Mouse (Mus musculus) stomach, embryonic 16.5 days (tissue): Measurements from ENCODE around the gene Satb1. TPM values are rescaled to one million over a fixed set of nuclear protein-coding genes. Genes with fewer than 3 reads are reported as not detected.
A peak's percentile ranks its signal among the peaks of the same experiment; 100 is the strongest.

Source experiments
- ATAC-seq: fragments of 200-750 bp; cut with Nextera tagmentation; 2 replicates; pipeline ENCODE4 v1.8.0; 2017; ENCODE audit warnings: moderate number of reproducible peaks, moderate TSS enrichment; ENCODE audit not compliant: insufficient read depth, low FRiP score
- H3K27ac ChIP-seq: fragments of 300-500 bp; sonication (generic); 2 replicates; pipeline ENCODE4 v1.5.1; 2014; ENCODE audit warnings: low read length
- H3K27me3 ChIP-seq: fragments of 300-500 bp; sonication (generic); 2 replicates; pipeline ENCODE4 v1.6.1; 2014; ENCODE audit warnings: low read length, control low read depth, mixed read lengths; ENCODE audit not compliant: control insufficient read depth, insufficient read depth
- H3K36me3 ChIP-seq: fragments of 300-500 bp; sonication (generic); 2 replicates; pipeline ENCODE4 v1.6.1; 2014; ENCODE audit warnings: low read length; ENCODE audit not compliant: control insufficient read depth, insufficient read depth
- H3K4me1 ChIP-seq: fragments of 300-500 bp; sonication (generic); 2 replicates; pipeline ENCODE4 v1.6.1; 2014; ENCODE audit warnings: low read length, control low read depth, mixed read lengths; ENCODE audit not compliant: control insufficient read depth, insufficient read depth
- H3K4me2 ChIP-seq: fragments of 300-500 bp; sonication (generic); 2 replicates; pipeline ENCODE4 v1.6.1; 2014; ENCODE audit warnings: low read depth, low read length, mixed read lengths
- H3K4me3 ChIP-seq: fragments of 300-500 bp; sonication (generic); replicated peaks from 2 replicates; pipeline ENCODE4 v1.5.1; 2014; ENCODE audit warnings: mild to moderate bottlenecking, low read length
- H3K9ac ChIP-seq: fragments of 300-500 bp; sonication (generic); 2 replicates; pipeline ENCODE4 v1.6.1; 2014; ENCODE audit warnings: low read length
- H3K9me3 ChIP-seq: fragments of 300-500 bp; sonication (generic); replicated peaks from 2 replicates; pipeline ENCODE4 v1.6.1; 2016; ENCODE audit warnings: low read length, control low read depth; ENCODE audit not compliant: control insufficient read depth
- WGBS: fragments of 180-500 bp; shearing (Covaris S2); extraction: QIAGEN DNeasy Blood & Tissue Kit; methylation state at CpG from one replicate; pipeline ENCODE4 v1.1.7; 2014; 5-methylcytosine and 5-hydroxymethylcytosine counted together
- polyA plus RNA-seq: library from polyadenylated mRNA; unstranded; fragments of >200 nt; fragmentation: Nextera tagmentation; extraction: Ambion mirVana; gene quantifications from 2 replicates; pipeline ENCODE4 v1.2.1, GENCODE M21; 2015

Satb1 gene
- polyA plus RNA-seq, 1 experiment from 2014 or later, result 5.0 TPM

- peak overlapping the region; percentile 76; the same call in 1 of the 2 replicates for H3K9ac ChIP-seq
Measured at GRCm38 (mm10) chr17:51831121-51831701, 1.9 kb downstream of the Satb1 start.

GRCm38 (mm10) chr17:51829436-51829835 lies 3.7 kb downstream of the Satb1 start:
- no peak overlapping the region for H3K4me2 ChIP-seq
- no peaks in the 10 kb centered on the region for H3K9me3 ChIP-seq
- H3K27ac ChIP-seq, result no peak overlapping the region
- peaks cover 36% of the 10 kb centered on the region for H3K27me3 ChIP-seq
- ATAC-seq, result no peak
- no peaks in the 10 kb centered on the region for H3K36me3 ChIP-seq
- no peak overlapping the region for H3K4me3 ChIP-seq
- no peak overlapping the region for H3K9ac ChIP-seq
- H3K4me1 ChIP-seq, result peaks cover 8% of the 10 kb centered on the region

More at GRCm38 (mm10) chr17:51831121-51831701, 1.9 kb downstream of the Satb1 start:
- no peak for ATAC-seq
- no peaks in the 10 kb centered on the region for H3K9me3 ChIP-seq
- H3K27ac ChIP-seq, result no peak overlapping the region
- WGBS, result 17% methylated on average over 14 of the region's 14 CpGs
- H3K36me3 ChIP-seq, result no peaks in the 10 kb centered on the region
- peaks cover 52% of the 10 kb centered on the region for H3K27me3 ChIP-seq
- peaks cover 8% of the 10 kb centered on the region for H3K4me1 ChIP-seq
- H3K4me2 ChIP-seq, result peak overlapping the region; percentile 99
- H3K4me3 ChIP-seq, result peak overlapping the region; percentile 66

DNA sequence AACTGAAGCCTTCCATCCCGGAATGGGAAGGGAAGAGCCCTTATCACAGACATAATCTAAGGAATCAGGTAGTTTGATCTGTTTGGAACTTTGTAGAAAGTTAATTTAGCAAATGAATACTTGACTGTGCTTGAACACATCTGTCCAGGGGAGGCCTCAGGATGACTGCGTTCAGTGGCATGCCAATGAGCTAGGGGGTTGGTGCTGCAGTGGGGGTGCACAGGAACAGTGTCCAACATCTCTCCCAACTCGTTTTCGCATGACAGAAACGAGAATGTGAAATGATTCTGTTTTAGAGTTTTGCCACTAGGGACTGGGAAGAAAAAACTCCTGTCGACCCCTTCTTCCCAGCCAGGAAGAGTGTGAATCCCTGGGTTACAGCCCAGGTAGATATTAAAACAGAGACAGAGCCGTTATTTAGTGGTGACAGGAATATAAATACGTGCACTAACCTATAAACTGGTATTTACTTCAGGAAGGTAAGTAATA lies 5.1 kb downstream of the Satb1 start:
- no peak overlapping the region for H3K4me2 ChIP-seq
- H3K9me3 ChIP-seq, result no peaks in the 10 kb centered on the region
- H3K4me1 ChIP-seq, result peaks cover 6% of the 10 kb centered on the region; the same call in 1 of the 2 replicates
- H3K4me3 ChIP-seq, result no peak overlapping the region
- 52% methylated on average over 8 of the region's 8 CpGs for WGBS
- peaks cover 26% of the 10 kb centered on the region for H3K27me3 ChIP-seq
- no peak for ATAC-seq
- no peak overlapping the region for H3K27ac ChIP-seq
- H3K36me3 ChIP-seq, result no peaks in the 10 kb centered on the region
- no peak overlapping the region for H3K9ac ChIP-seq

GRCm38 (mm10) chr17:51826461-51826860 lies 6.6 kb downstream of the Satb1 start:
- ATAC-seq, result no peak
- Histone ChIP-seq H3K36me3 (no peaks in the 10 kb centered on the region), H3K4me1 (peaks cover under 1% of the 10 kb centered on the region; the same call in 1 of the 2 replicates), H3K27ac (no peak overlapping the region), H3K4me3 (no peak overlapping the region), H3K9me3 (no peaks in the 10 kb centered on the region), H3K27me3 (peaks cover 19% of the 10 kb centered on the region), H3K9ac (no peak overlapping the region), H3K4me2 (no peak overlapping the region)
- 56% methylated on average over 4 of the region's 4 CpGs for WGBS

GRCm38 (mm10) chr17:51814301-51814700 lies 18.8 kb downstream of the Satb1 start:
- ATAC-seq, result no peak
- Histone ChIP-seq H3K4me2 (no peak overlapping the region), H3K9me3 (no peaks in the 10 kb centered on the region), H3K4me3 (no peak overlapping the region), H3K36me3 (no peaks in the 10 kb centered on the region), H3K27me3 (no peaks in the 10 kb centered on the region), H3K27ac (no peak overlapping the region), H3K9ac (no peak overlapping the region), H3K4me1 (peaks cover 4% of the 10 kb centered on the region; the same call in 1 of the 2 replicates)
- WGBS, result 28% methylated on average over 6 of the region's 6 CpGs

GRCm38 (mm10) chr17:51813784-51814120 lies 19.3 kb downstream of the Satb1 start:
- no peak overlapping the region for H3K27ac ChIP-seq
- no peaks in the 10 kb centered on the region for H3K27me3 ChIP-seq
- H3K36me3 ChIP-seq, result no peaks in the 10 kb centered on the region
- H3K9ac ChIP-seq, result peak overlapping the region; percentile 80
- WGBS, result 4% methylated on average over 6 of the region's 6 CpGs
- no peak for ATAC-seq
- H3K4me3 ChIP-seq, result peak overlapping the region; percentile 80
- H3K4me1 ChIP-seq, result peaks cover 4% of the 10 kb centered on the region; the same call in 1 of the 2 replicates
- peak overlapping the region; percentile 91 for H3K4me2 ChIP-seq
- no peaks in the 10 kb centered on the region for H3K9me3 ChIP-seq

GRCm38 (mm10) chr17:51812942-51813783 lies 19.9 kb downstream of the Satb1 start:
- ATAC-seq, result peak; percentile 79

GRCm38 (mm10) chr17:51812261-51812941 lies 20.7 kb downstream of the Satb1 start:
- no peaks in the 10 kb centered on the region for H3K9me3 ChIP-seq
- peak; percentile 15; the same call in 1 of the 2 replicates for ATAC-seq
- no peaks in the 10 kb centered on the region for H3K36me3 ChIP-seq
- WGBS, result under 1% methylated on average over 48 of the region's 48 CpGs
- no peaks in the 10 kb centered on the region for H3K27me3 ChIP-seq
- peak overlapping the region; percentile 80 for H3K9ac ChIP-seq
- peaks cover 5% of the 10 kb centered on the region for H3K4me1 ChIP-seq
- no peak overlapping the region; the same call in 1 of the 2 replicates for H3K27ac ChIP-seq
- peak overlapping the region; percentile 80 for H3K4me3 ChIP-seq
- peak overlapping the region; percentile 91 for H3K4me2 ChIP-seq

More at GRCm38 (mm10) chr17:51812942-51813783, 19.9 kb downstream of the Satb1 start:
- no peaks in the 10 kb centered on the region for H3K9me3 ChIP-seq
- peak overlapping the region; percentile 91 for H3K4me2 ChIP-seq
- H3K36me3 ChIP-seq, result no peaks in the 10 kb centered on the region
- no peaks in the 10 kb centered on the region for H3K27me3 ChIP-seq
- peak overlapping the region; percentile 80 for H3K4me3 ChIP-seq
- no peak overlapping the region; the same call in 1 of the 2 replicates for H3K27ac ChIP-seq
- H3K9ac ChIP-seq, result peak overlapping the region; percentile 80
- under 1% methylated on average over 72 of the region's 115 CpGs for WGBS
- peaks cover 4% of the 10 kb centered on the region; the same call in 1 of the 2 replicates for H3K4me1 ChIP-seq
